Mouse (Mus musculus): ENCODE data around the gene BC107364. TPM values are rescaled to one million over a fixed set of nuclear protein-coding genes. Genes with fewer than 3 reads are reported as not detected.

Gene BC107364
- polyA plus RNA-seq, 1 experiment from 2014 or later = not detected

- 68% methylated on average over 7 of the region's 7 CpGs for WGBS
- H3K36me3 ChIP-seq (ENCODE audit: control insufficient read depth, insufficient read depth, low read length) = no peaks in the 10 kb centered on the region
- no peaks in the 10 kb centered on the region for H3K27me3 ChIP-seq (ENCODE audit: control insufficient read depth, insufficient read depth, low read length)
- ATAC-seq (ENCODE audit: insufficient number of reproducible peaks, insufficient read depth, low FRiP score, low read depth) = no peak
- H3K9me3 ChIP-seq (ENCODE audit: control insufficient read depth, low read depth, low read length) = no peaks in the 10 kb centered on the region
- no peak overlapping the region for H3K27ac ChIP-seq (ENCODE audit: low read length)
- no peaks in the 10 kb centered on the region for H3K4me1 ChIP-seq (ENCODE audit: control insufficient read depth, insufficient read depth, low read length)
- H3K4me3 ChIP-seq (ENCODE audit: low read depth, low read length) = no peak overlapping the region
- no peak overlapping the region for H3K4me2 ChIP-seq (replicated peaks; ENCODE audit: low read depth, low read length)
- H3K9ac ChIP-seq (replicated peaks; ENCODE audit: low read depth, low read length) = no peak overlapping the region
Observed at GRCm38 (mm10) chr3:96417850-96418815, 34.0 kb downstream of the BC107364 start.

GRCm38 (mm10) chr3:96416595-96416994 lies 35.5 kb downstream of the BC107364 start:
- ATAC-seq (ENCODE audit: insufficient number of reproducible peaks, insufficient read depth, low FRiP score, low read depth) = no peak
- H3K9ac ChIP-seq (replicated peaks; ENCODE audit: low read depth, low read length) = no peak overlapping the region
- 90% methylated on average over 6 of the region's 6 CpGs for WGBS

GRCm38 (mm10) chr3:96416056-96416455 lies 36.0 kb downstream of the BC107364 start:
- 86% methylated on average over 2 of the region's 2 CpGs for WGBS
- no peaks in the 10 kb centered on the region for H3K9me3 ChIP-seq (ENCODE audit: control insufficient read depth, low read depth, low read length)
- H3K9ac ChIP-seq (replicated peaks; ENCODE audit: low read depth, low read length) = no peak overlapping the region
- H3K27ac ChIP-seq (ENCODE audit: low read length) = no peak overlapping the region
- no peaks in the 10 kb centered on the region for H3K4me1 ChIP-seq (ENCODE audit: control insufficient read depth, insufficient read depth, low read length)
- H3K36me3 ChIP-seq (ENCODE audit: control insufficient read depth, insufficient read depth, low read length) = no peaks in the 10 kb centered on the region
- no peak for ATAC-seq (ENCODE audit: insufficient number of reproducible peaks, insufficient read depth, low FRiP score, low read depth)
- no peaks in the 10 kb centered on the region for H3K27me3 ChIP-seq (ENCODE audit: control insufficient read depth, insufficient read depth, low read length)
- H3K4me2 ChIP-seq (replicated peaks; ENCODE audit: low read depth, low read length) = no peak overlapping the region
- H3K4me3 ChIP-seq (ENCODE audit: low read depth, low read length) = no peak overlapping the region

More at GRCm38 (mm10) chr3:96416595-96416994, 35.5 kb downstream of the BC107364 start:
- Histone ChIP-seq H3K27me3 (ENCODE audit: control insufficient read depth, insufficient read depth, low read length) (no peaks in the 10 kb centered on the region), H3K4me2 (replicated peaks; ENCODE audit: low read depth, low read length) (no peak overlapping the region), H3K36me3 (ENCODE audit: control insufficient read depth, insufficient read depth, low read length) (no peaks in the 10 kb centered on the region), H3K9me3 (ENCODE audit: control insufficient read depth, low read depth, low read length) (no peaks in the 10 kb centered on the region), H3K4me3 (ENCODE audit: low read depth, low read length) (no peak overlapping the region), H3K4me1 (ENCODE audit: control insufficient read depth, insufficient read depth, low read length) (no peaks in the 10 kb centered on the region), H3K27ac (ENCODE audit: low read length) (no peak overlapping the region)

DNA sequence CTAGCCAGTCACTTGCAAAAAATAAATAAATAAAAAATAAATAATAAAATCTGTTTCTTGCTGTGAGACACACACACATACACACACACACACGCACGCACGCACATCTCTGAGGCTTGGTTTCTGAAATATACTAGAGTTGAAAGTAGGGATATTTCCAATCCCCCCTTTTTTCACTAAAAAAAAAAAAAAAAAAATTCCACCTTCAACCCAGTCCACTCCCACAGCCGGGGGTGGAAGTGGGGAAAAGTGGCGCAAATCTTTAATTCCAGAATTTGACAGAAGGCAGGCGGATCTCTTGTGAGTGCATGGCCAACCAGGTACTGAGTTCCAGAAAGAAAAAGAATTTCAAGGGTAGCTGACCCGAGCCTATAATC lies 37.2 kb downstream of the BC107364 start:
- Histone ChIP-seq H3K27ac (ENCODE audit: low read length) (no peak overlapping the region), H3K27me3 (ENCODE audit: control insufficient read depth, insufficient read depth, low read length) (0 out of 2 replicates have a peak, but pooled peaks cover under 1% of the 10 kb centered on the region), H3K4me3 (ENCODE audit: low read depth, low read length) (peak overlapping the region; percentile 65), H3K4me1 (ENCODE audit: control insufficient read depth, insufficient read depth, low read length) (no peaks in the 10 kb centered on the region), H3K9ac (replicated peaks; ENCODE audit: low read depth, low read length) (no peak overlapping the region), H3K4me2 (replicated peaks; ENCODE audit: low read depth, low read length) (peak overlapping the region; percentile 82), H3K9me3 (ENCODE audit: control insufficient read depth, low read depth, low read length) (no peaks in the 10 kb centered on the region), H3K36me3 (ENCODE audit: control insufficient read depth, insufficient read depth, low read length) (no peaks in the 10 kb centered on the region)
- WGBS = 44% methylated on average over 7 of the region's 7 CpGs
- no peak for ATAC-seq (ENCODE audit: insufficient number of reproducible peaks, insufficient read depth, low FRiP score, low read depth)

DNA sequence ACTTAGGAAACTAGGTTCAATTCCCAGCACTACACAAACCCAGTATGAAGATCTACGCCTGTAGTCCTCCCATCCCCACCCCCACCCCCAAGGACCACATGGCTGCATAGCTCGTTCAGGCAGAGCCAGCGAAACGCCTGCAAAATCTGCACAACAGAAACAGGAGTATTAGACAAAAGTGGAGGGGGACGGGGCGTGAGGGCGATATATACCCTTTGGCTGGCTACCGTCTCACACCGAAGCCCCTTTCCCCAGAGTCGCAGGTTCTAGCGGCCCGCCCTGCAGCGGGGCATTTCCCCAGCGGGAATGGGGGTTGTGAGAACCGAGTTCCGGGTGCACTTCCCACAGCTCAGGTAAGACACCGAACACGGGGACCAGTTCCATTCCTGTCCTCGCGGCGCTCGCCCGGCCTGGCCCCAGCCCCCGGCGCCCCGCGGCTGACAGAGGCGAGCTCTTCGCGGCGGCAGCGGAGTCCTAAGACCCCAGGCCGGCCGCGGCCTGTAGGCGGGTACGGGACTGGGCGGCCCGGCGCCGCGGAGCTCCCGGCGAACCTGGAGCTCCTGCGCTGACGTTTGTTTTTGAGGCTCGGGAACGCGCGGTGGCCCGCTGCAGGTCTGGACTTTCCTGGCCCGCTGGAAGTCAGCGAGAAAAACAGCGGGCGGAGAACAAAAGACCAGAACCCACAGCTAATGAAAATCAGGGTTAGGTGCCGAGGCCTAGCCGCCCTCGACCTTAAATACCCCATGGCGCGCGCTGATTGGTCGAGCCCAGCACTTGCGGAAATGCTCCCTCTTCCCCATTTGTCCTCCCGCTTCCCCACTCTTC lies 37.8 kb downstream of the BC107364 start:
- H3K9me3 ChIP-seq (ENCODE audit: control insufficient read depth, low read depth, low read length) = no peaks in the 10 kb centered on the region
- peak overlapping the region; percentile 65 for H3K4me3 ChIP-seq (ENCODE audit: low read depth, low read length)
- H3K36me3 ChIP-seq (ENCODE audit: control insufficient read depth, insufficient read depth, low read length) = no peaks in the 10 kb centered on the region
- under 1% methylated on average over 64 of the region's 64 CpGs for WGBS
- H3K9ac ChIP-seq (replicated peaks; ENCODE audit: low read depth, low read length) = peak overlapping the region; percentile 81
- peak overlapping the region; percentile 79 for H3K27ac ChIP-seq (ENCODE audit: low read length)
- H3K4me1 ChIP-seq (ENCODE audit: control insufficient read depth, insufficient read depth, low read length) = no peaks in the 10 kb centered on the region
- peak overlapping the region; percentile 82 for H3K4me2 ChIP-seq (replicated peaks; ENCODE audit: low read depth, low read length)
- peak; percentile 85 for ATAC-seq (ENCODE audit: insufficient number of reproducible peaks, insufficient read depth, low FRiP score, low read depth)
- peaks cover 6% of the 10 kb centered on the region; the same call in 1 of the 2 replicates for H3K27me3 ChIP-seq (ENCODE audit: control insufficient read depth, insufficient read depth, low read length)

DNA sequence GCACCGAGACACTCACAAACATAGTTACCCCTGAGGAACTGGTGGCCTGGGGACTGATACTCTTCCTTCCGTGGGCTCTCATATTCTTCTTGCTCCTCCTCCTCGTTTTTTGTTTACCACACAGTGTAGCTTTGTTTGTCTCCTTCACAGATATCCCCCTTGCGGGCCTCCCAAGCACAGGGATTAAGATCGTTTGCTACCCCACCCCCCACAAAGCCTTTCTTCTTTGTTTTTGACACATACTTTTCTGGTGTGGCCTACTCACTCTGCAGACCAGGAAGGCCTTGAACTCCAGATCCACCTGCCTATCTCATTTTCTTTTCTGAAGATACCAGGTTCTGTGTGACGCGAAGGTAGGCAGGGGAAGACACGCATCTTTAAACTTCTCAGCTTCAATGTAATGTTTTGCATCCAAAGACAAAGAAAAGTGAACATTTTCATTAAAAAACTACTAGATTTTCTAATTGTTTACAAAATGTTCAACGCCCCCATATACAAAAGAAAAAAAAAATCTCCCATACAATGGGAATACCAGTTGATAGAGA lies 38.5 kb downstream of the BC107364 start:
- Histone ChIP-seq H3K27ac (ENCODE audit: low read length) (no peak overlapping the region), H3K9me3 (ENCODE audit: control insufficient read depth, low read depth, low read length) (no peaks in the 10 kb centered on the region), H3K27me3 (ENCODE audit: control insufficient read depth, insufficient read depth, low read length) (peaks cover 13% of the 10 kb centered on the region; the same call in 1 of the 2 replicates), H3K4me2 (replicated peaks; ENCODE audit: low read depth, low read length) (peak overlapping the region; percentile 82), H3K36me3 (ENCODE audit: control insufficient read depth, insufficient read depth, low read length) (no peaks in the 10 kb centered on the region), H3K9ac (replicated peaks; ENCODE audit: low read depth, low read length) (no peak overlapping the region), H3K4me1 (ENCODE audit: control insufficient read depth, insufficient read depth, low read length) (no peaks in the 10 kb centered on the region), H3K4me3 (ENCODE audit: low read depth, low read length) (peak overlapping the region; percentile 65)
- no peak for ATAC-seq (ENCODE audit: insufficient number of reproducible peaks, insufficient read depth, low FRiP score, low read depth)
- 60% methylated on average over 9 of the region's 9 CpGs for WGBS

DNA sequence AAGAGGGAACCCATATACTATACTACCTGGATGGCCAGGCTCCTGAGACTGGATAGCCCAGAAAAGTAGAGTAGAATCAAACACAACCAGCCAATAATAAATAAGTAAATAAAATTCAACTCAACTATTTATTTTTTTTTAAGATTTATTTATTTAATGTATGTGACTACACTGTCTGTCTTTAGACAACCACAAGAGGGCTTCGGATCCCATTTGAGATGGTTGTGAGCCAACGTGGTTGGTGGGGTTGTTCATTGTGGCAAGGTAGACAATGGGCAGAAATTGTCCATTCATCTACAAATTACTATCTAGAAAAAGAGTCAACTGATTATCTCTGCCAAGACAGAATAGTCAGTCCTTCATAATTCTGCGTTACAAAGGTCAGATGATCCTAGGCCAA lies 40.3 kb downstream of the BC107364 start:
- no peak for ATAC-seq (ENCODE audit: insufficient number of reproducible peaks, insufficient read depth, low FRiP score, low read depth)
- H3K27ac ChIP-seq (ENCODE audit: low read length) = no peak overlapping the region
- no peaks in the 10 kb centered on the region for H3K9me3 ChIP-seq (ENCODE audit: control insufficient read depth, low read depth, low read length)
- H3K9ac ChIP-seq (replicated peaks; ENCODE audit: low read depth, low read length) = no peak overlapping the region
- peaks cover 23% of the 10 kb centered on the region; the same call in 1 of the 2 replicates for H3K27me3 ChIP-seq (ENCODE audit: control insufficient read depth, insufficient read depth, low read length)
- H3K4me3 ChIP-seq (ENCODE audit: low read depth, low read length) = no peak overlapping the region
- no peaks in the 10 kb centered on the region for H3K36me3 ChIP-seq (ENCODE audit: control insufficient read depth, insufficient read depth, low read length)
- H3K4me1 ChIP-seq (ENCODE audit: control insufficient read depth, insufficient read depth, low read length) = no peaks in the 10 kb centered on the region
- no peak overlapping the region for H3K4me2 ChIP-seq (replicated peaks; ENCODE audit: low read depth, low read length)
- 83% methylated on average over 3 of the region's 3 CpGs for WGBS

DNA sequence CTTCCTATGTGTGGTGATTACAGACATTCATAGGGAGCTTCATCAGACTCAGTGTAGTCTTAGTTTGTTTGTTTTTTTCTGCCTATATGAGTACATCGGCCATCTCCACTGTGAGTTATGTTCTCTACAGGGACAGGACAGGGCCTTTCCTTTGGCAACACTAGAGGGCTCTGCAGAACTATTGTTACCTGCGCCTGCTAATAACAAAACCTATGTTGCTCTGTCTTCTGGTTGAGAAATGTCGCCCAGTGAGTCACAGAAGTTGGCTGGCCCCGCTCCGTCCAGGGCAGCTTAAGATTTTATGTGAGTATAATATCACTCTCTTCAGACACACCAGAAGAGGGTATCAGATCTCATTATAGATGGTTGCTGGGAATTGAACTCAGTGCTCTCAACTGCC lies 41.1 kb downstream of the BC107364 start:
- no peak overlapping the region for H3K4me3 ChIP-seq (ENCODE audit: low read depth, low read length)
- H3K4me2 ChIP-seq (replicated peaks; ENCODE audit: low read depth, low read length) = no peak overlapping the region
- H3K4me1 ChIP-seq (ENCODE audit: control insufficient read depth, insufficient read depth, low read length) = no peaks in the 10 kb centered on the region
- no peak overlapping the region for H3K9ac ChIP-seq (replicated peaks; ENCODE audit: low read depth, low read length)
- WGBS = 79% methylated on average over 5 of the region's 5 CpGs
- no peak overlapping the region for H3K27ac ChIP-seq (ENCODE audit: low read length)
- peaks cover 28% of the 10 kb centered on the region for H3K27me3 ChIP-seq (ENCODE audit: control insufficient read depth, insufficient read depth, low read length)
- ATAC-seq (ENCODE audit: insufficient number of reproducible peaks, insufficient read depth, low FRiP score, low read depth) = no peak
- no peaks in the 10 kb centered on the region for H3K9me3 ChIP-seq (ENCODE audit: control insufficient read depth, low read depth, low read length)
- H3K36me3 ChIP-seq (ENCODE audit: control insufficient read depth, insufficient read depth, low read length) = no peaks in the 10 kb centered on the region
